In the genomic region with DNA sequence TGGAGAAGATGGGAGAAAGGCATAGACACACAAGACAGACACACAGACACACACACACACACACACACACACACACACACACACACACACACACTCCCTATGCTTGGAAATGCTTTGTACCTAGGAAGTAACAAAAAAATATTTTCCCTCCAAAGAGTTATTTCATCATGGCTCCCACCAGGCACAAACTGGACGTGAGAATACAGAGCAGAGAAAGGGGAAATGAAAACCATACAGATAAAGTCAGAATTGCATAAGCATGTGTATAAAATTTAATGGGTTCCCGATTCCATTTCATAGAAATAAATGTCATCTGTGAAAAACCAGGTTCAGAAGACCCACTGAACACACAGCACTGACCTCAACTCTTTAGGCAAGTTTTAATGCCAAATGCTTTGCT, we compare ENCODE assay signal across 22 mouse cellular contexts.
A peak's percentile ranks its signal among the peaks of the same experiment; 100 is the strongest.
DNase-seq lines count a peak whose midpoint lies in the region; ATAC-seq lines count a peak whose summit lies in the region.
"Had no signal": no experiment of that assay in that cellular context is flagged by ENCODE, and none has a peak within 500 bp of the region (broad histone marks: within the 10 kb centered on the region; RNA-seq: fewer than 3 reads in every experiment).

No protein-coding gene starts in this region.

- ATAC-seq in common myeloid progenitor, adult 5-6 weeks (replicated peaks; ENCODE audit: low read depth, poor library complexity, severe bottlenecking) = peak; percentile 59
- peak; percentile 76 for ATAC-seq in granulocyte monocyte progenitor cell, adult 5-6 weeks (replicated peaks; ENCODE audit: poor library complexity, severe bottlenecking)
- ATAC-seq in megakaryocyte, adult 5-6 weeks (ENCODE audit: poor library complexity, severe bottlenecking) = peak; percentile 68
- peak; percentile 80 for ATAC-seq in megakaryocyte progenitor cell, adult 5-6 weeks (replicated peaks; ENCODE audit: poor library complexity)
- ATAC-seq in midbrain, embryonic 13.5 days = no peak
- ATAC-seq: activated CD4-positive, CD25-positive, alpha-beta regulatory T cell, adult 4 months; CD4-positive, CD25-positive, alpha-beta regulatory T cell, adult 4 months; Patski had no signal

- no peak overlapping the region for H3K27ac ChIP-seq in midbrain, embryonic 13.5 days

- WGBS in midbrain, embryonic 13.5 days = 93% methylated on average over 2 of the region's 2 CpGs

- no peaks in the 10 kb centered on the region for H3K27me3 ChIP-seq in midbrain, embryonic 13.5 days
- H3K27me3 ChIP-seq: CH12.LX, Patski had no signal

- intact Hi-C loops in heart, postnatal 14 days (cut with DNase I) = no loop called here

- H3K36me3 ChIP-seq in midbrain, embryonic 13.5 days = no peaks in the 10 kb centered on the region
- H3K36me3 ChIP-seq: G1E had no signal

- DNase-seq in kidney, postnatal 14 days = no peak
- no peak for DNase-seq in heart, postnatal 14 days
- DNase-seq in thymus, postnatal 36 days = no peak
- DNase-seq: adrenal gland, adult 2 months; adrenal gland, adult 8-10 months; adrenal gland, postnatal 10 days; adrenal gland, postnatal 14 days; adrenal gland, postnatal 25 days; adrenal gland, postnatal 36 days; B cell, adult 2 months; cerebellum, adult 11 months; cerebellum, adult 11-12 months had no signal

- 0 out of 2 replicates have a peak, but pooled peaks cover 2% of the 10 kb centered on the region for H3K9me3 ChIP-seq in midbrain, embryonic 13.5 days

- no peak overlapping the region for H3K4me3 ChIP-seq in midbrain, embryonic 13.5 days (replicated peaks)

- H3K4me2 ChIP-seq in midbrain, embryonic 13.5 days (replicated peaks) = no peak overlapping the region

- H3K4me1 ChIP-seq in midbrain, embryonic 13.5 days (replicated peaks) = peaks cover 9% of the 10 kb centered on the region; the same call in 1 of the 2 replicates

- H3K9ac ChIP-seq in midbrain, embryonic 13.5 days (replicated peaks) = no peak overlapping the region
